Mouse (Mus musculus) cerebellum, adult 2 months (tissue): ENCODE measurements around the gene Elf3.

Experiments
- CTCF ChIP-seq: fragments of 200-500 bp; IDR thresholded peaks from 2 replicates; pipeline ENCODE4 v1.5.1; 2011; ENCODE audit warnings: low read depth, mild to moderate bottlenecking, control low read depth, low read length, moderate library complexity, borderline replicate concordance; ENCODE audit not compliant: insufficient read depth
- POLR2A ChIP-seq: fragments of 200-500 bp; IDR thresholded peaks from 2 replicates; pipeline ENCODE4 v1.6.1; 2011; ENCODE audit warnings: low read length, control low read depth, borderline replicate concordance; ENCODE audit not compliant: insufficient read depth

DNA sequence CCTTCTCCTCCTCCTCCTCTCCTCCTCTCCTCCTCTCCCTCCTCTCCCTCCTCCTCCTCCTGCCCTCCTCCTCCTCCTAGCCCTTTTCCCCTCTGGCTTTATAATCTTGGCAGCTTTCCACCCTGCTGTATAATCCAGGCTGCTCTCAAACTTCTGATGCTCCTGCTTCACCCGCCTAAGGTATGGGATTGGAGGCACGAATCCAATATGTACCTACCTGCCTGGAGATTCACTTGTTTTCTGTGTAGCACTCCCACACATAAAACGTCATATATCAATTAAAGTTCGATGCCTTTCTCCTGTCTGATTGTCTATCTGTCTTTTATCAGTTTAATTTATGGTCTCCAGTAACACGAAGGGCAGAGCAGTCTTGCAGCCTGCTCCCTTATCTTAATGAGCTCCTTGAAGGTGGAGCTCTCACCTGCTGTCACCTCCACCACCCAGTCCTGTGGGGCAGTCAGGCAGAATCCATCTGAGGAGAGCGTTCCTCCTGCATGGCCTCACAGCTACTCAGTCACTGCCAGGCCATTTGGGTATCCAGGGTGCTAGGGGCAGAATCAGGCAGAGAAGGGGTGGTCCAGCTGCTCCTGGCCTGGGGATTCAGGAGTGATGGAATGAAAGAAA is 33.3 kb downstream of the Elf3 start:
- TF ChIP-seq POLR2A = no peak
- no peak for TF ChIP-seq CTCF
